Mouse (Mus musculus) forebrain, embryonic 12.5 days (tissue): ENCODE data around the gene Sell. TPM values are rescaled to one million over a fixed set of nuclear protein-coding genes. Genes with fewer than 3 reads are reported as not detected.

ENCODE experiments used
- ATAC-seq: fragments of 200-750 bp; cut with Nextera tagmentation; 2 replicates; pipeline ENCODE4 v1.8.0; 2017; ENCODE audit warnings: moderate TSS enrichment; ENCODE audit not compliant: low FRiP score
- H3K27ac ChIP-seq: fragments of 300-500 bp; sonication (generic); 2 replicates; pipeline ENCODE4 v1.5.1; 2016; ENCODE audit warnings: mild to moderate bottlenecking
- H3K27me3 ChIP-seq: fragments of 300-500 bp; sonication (generic); 2 replicates; pipeline ENCODE4 v1.6.1; 2016; ENCODE audit warnings: mild to moderate bottlenecking
- H3K36me3 ChIP-seq: fragments of 300-500 bp; sonication (generic); replicated peaks from 2 replicates; pipeline ENCODE4 v1.6.1; 2016; ENCODE audit warnings: mild to moderate bottlenecking
- H3K4me1 ChIP-seq: fragments of 300-500 bp; sonication (generic); 2 replicates; pipeline ENCODE4 v1.6.1; 2016
- H3K4me2 ChIP-seq: fragments of 300-500 bp; sonication (generic); 2 replicates; pipeline ENCODE4 v1.6.1; 2016; ENCODE audit warnings: mild to moderate bottlenecking, moderate library complexity
- H3K4me3 ChIP-seq: fragments of 300-500 bp; sonication (generic); replicated peaks from 2 replicates; pipeline ENCODE4 v1.5.1; 2016; ENCODE audit warnings: mild to moderate bottlenecking
- H3K9ac ChIP-seq: fragments of 300-500 bp; sonication (generic); 2 replicates; pipeline ENCODE4 v1.6.1; 2016; ENCODE audit warnings: mild to moderate bottlenecking
- H3K9me3 ChIP-seq: fragments of 300-500 bp; sonication (generic); 2 replicates; pipeline ENCODE4 v1.6.1; 2016
- WGBS: fragments of 180-500 bp; shearing (Covaris S2); methylation state at CpG from one replicate; pipeline ENCODE4 v1.1.7; 2016; 5-methylcytosine and 5-hydroxymethylcytosine counted together
- polyA plus RNA-seq: library from polyadenylated mRNA; unstranded; fragments of >200 nt; fragmentation: Nextera tagmentation; extraction: Ambion mirVana; gene quantifications from 2 replicates; pipeline ENCODE4 v1.2.1, GENCODE M21; 2016

Gene Sell
- polyA plus RNA-seq, 1 experiment from 2014 or later: not detected

DNA sequence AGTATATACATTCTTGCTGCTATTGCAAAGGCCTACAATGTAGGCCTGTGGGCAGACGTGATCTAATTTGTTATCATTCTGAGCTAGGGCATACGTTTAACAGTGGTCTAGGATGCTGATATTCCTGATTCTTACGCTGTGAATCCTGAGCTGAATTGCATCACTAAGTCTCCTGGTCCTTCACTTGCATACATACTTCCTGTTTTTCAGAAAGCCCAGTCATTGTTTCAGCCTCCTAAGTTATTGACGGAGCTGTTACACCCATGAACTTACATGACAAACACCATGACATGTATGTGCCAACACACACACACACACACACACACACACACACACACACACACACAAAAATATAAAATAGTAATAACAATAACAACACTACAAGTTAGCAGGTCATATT lies 1.7 kb upstream of the Sell start:
- Histone ChIP-seq H3K4me1 (no peaks in the 10 kb centered on the region), H3K4me3 (no peak overlapping the region), H3K27ac (no peak overlapping the region), H3K9ac (no peak overlapping the region), H3K4me2 (no peak overlapping the region), H3K27me3 (no peaks in the 10 kb centered on the region), H3K36me3 (no peaks in the 10 kb centered on the region), H3K9me3 (no peaks in the 10 kb centered on the region)
- ATAC-seq: no peak
- WGBS: 91% methylated on average over 4 of the region's 4 CpGs

DNA sequence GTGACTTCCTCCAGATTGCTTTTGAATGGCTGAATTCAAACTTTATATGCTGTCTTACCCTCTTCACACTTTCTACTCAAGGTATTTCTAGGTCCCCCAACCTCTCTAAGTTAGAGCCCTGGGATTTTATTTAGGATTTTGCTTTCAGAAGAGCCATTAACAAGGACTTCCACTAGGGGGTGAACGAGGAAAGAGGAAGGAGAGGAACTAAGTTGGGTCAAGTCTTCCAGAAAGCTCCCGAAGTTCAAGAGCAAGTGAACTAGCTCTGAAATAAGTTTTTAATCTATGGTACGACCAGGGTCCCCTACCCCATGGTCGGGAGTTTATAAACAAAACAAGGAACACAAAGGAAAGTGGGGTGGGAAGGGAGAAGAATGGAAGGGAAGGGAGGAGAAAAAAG lies 504 bp upstream of the Sell start:
- H3K27ac ChIP-seq: no peak overlapping the region
- no peak for ATAC-seq
- H3K36me3 ChIP-seq: no peaks in the 10 kb centered on the region
- no peak overlapping the region for H3K4me2 ChIP-seq
- no peak overlapping the region for H3K9ac ChIP-seq
- 49% methylated on average over 4 of the region's 4 CpGs for WGBS
- no peaks in the 10 kb centered on the region for H3K9me3 ChIP-seq
- no peaks in the 10 kb centered on the region for H3K4me1 ChIP-seq
- H3K27me3 ChIP-seq: no peaks in the 10 kb centered on the region
- H3K4me3 ChIP-seq: no peak overlapping the region

- H3K4me1 ChIP-seq: no peaks in the 10 kb centered on the region
- H3K27me3 ChIP-seq: no peaks in the 10 kb centered on the region
- H3K9me3 ChIP-seq: no peaks in the 10 kb centered on the region
- no peak overlapping the region for H3K27ac ChIP-seq
- 65% methylated on average over 2 of the region's 2 CpGs for WGBS
- H3K9ac ChIP-seq: no peak overlapping the region
- ATAC-seq: no peak
- H3K36me3 ChIP-seq: no peaks in the 10 kb centered on the region
- no peak overlapping the region for H3K4me3 ChIP-seq
- H3K4me2 ChIP-seq: no peak overlapping the region
These were observed 1.1 kb downstream of the Sell start for GRCm38 (mm10) chr1:164062856-164063255.

DNA sequence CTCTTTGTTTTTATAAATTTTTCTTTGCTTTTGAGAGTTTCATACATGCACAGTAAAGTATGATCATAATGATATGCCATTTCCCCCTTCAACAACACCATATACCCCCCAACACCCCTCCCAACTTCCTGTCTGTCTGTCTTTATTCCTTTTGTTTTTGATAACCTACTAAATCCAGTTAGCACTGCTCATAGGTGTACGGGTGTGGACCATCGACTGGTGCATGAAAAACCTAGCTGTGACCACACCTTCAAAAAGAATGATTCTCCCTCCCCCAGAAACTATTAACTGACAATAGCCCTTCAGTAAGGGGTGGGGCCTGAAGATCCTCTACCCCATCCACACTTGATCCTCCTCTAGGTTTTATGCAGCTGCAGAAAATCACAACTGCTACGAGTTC lies 2.0 kb downstream of the Sell start:
- Histone ChIP-seq H3K4me3 (no peak overlapping the region), H3K9ac (no peak overlapping the region), H3K4me1 (no peaks in the 10 kb centered on the region), H3K36me3 (no peaks in the 10 kb centered on the region), H3K27ac (no peak overlapping the region), H3K27me3 (no peaks in the 10 kb centered on the region), H3K9me3 (no peaks in the 10 kb centered on the region), H3K4me2 (no peak overlapping the region)
- WGBS: 79% methylated on average over 3 of the region's 3 CpGs
- ATAC-seq: no peak

- no peak overlapping the region for H3K27ac ChIP-seq
- H3K36me3 ChIP-seq: no peaks in the 10 kb centered on the region
- no peak overlapping the region for H3K9ac ChIP-seq
- H3K4me3 ChIP-seq: no peak overlapping the region
- H3K27me3 ChIP-seq: no peaks in the 10 kb centered on the region
- ATAC-seq: no peak
- no peaks in the 10 kb centered on the region for H3K4me1 ChIP-seq
- H3K4me2 ChIP-seq: no peak overlapping the region
- H3K9me3 ChIP-seq: no peaks in the 10 kb centered on the region
These were observed 7.5 kb downstream of the Sell start for GRCm38 (mm10) chr1:164069261-164069660.

DNA sequence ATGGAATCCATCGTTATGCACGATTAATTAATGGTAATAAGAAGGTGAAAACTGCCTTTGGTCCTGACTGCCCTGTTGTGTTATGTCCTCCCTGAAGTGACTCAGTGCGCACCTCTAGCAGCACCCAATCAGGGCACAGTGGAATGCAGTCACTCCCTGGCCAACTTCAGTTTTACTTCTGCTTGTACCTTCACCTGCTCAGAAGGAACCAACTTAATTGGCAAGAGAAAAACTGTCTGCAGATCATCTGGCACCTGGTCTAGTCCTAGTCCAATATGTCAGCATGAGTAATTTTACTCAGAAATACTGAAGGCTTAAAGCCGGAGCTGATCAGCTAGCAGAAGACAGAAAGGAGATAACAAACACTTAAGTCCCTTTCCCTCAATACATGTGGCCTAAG lies 8.7 kb downstream of the Sell start:
- 91% methylated on average over 4 of the region's 4 CpGs for WGBS

GRCm38 (mm10) chr1:164071111-164071510 lies 9.3 kb downstream of the Sell start:
- Histone ChIP-seq H3K4me1 (no peaks in the 10 kb centered on the region), H3K9me3 (no peaks in the 10 kb centered on the region), H3K4me3 (no peak overlapping the region), H3K27ac (no peak overlapping the region), H3K27me3 (no peaks in the 10 kb centered on the region), H3K36me3 (no peaks in the 10 kb centered on the region), H3K4me2 (no peak overlapping the region), H3K9ac (no peak overlapping the region)
- 88% methylated on average over 7 of the region's 7 CpGs for WGBS
- no peak for ATAC-seq

More for the DNA sequence above, 8.7 kb downstream of the Sell start:
- H3K4me3 ChIP-seq: no peak overlapping the region
- H3K4me1 ChIP-seq: no peaks in the 10 kb centered on the region
- no peak overlapping the region for H3K4me2 ChIP-seq
- no peak overlapping the region for H3K27ac ChIP-seq
- H3K9ac ChIP-seq: no peak overlapping the region
- no peaks in the 10 kb centered on the region for H3K27me3 ChIP-seq
- no peaks in the 10 kb centered on the region for H3K36me3 ChIP-seq
- H3K9me3 ChIP-seq: no peaks in the 10 kb centered on the region
- no peak for ATAC-seq

- Histone ChIP-seq H3K9me3 (no peaks in the 10 kb centered on the region), H3K27me3 (no peaks in the 10 kb centered on the region), H3K27ac (no peak overlapping the region), H3K4me2 (no peak overlapping the region), H3K4me3 (no peak overlapping the region), H3K9ac (no peak overlapping the region), H3K36me3 (no peaks in the 10 kb centered on the region), H3K4me1 (no peaks in the 10 kb centered on the region)
- no peak for ATAC-seq
- 91% methylated on average over 4 of the region's 4 CpGs for WGBS
These were observed 10.2 kb downstream of the Sell start for GRCm38 (mm10) chr1:164072001-164072400.

DNA sequence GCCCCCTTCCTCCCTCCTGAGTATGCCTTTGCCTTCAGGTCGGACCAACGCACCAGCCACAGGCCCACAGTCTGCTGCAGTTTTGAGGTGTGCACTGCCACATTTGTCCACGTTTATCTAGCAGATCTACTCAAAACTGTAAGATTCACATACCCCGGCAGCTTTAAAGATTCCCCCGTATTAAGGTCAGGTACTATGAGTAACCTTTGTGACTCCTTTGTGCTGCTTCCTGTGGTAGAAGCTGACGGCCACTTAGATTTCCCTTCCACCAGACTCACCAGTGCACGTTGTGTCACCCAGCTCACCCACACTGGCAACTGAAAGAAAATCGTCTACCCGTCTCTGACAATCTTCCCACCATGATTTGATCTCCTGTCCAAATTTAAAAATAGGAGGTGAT lies 11.3 kb downstream of the Sell start:
- Histone ChIP-seq H3K9me3 (no peaks in the 10 kb centered on the region), H3K9ac (no peak overlapping the region), H3K4me2 (no peak overlapping the region), H3K27me3 (no peaks in the 10 kb centered on the region), H3K36me3 (no peaks in the 10 kb centered on the region), H3K27ac (no peak overlapping the region), H3K4me3 (no peak overlapping the region), H3K4me1 (no peaks in the 10 kb centered on the region)
- no peak for ATAC-seq
- WGBS: 89% methylated on average over 9 of the region's 9 CpGs

DNA sequence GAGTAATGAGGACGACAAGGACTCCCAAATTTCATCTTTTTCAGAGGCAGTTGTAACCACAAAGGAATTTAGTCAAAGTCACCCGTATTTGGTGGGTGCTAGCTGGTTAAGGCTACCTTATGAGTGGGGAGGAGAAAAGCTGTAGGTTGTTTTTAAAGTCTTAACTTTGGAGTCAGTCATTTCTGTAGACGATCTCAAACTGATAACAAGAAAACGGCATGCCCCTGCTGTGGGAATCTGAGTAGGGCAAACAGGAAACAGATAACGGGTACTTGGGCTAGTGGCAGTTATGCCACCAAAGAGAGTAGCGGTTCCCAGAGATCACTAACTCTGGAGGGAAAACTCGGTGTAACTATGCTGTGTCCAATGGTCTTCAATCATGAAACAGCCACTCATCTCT lies 12.0 kb downstream of the Sell start:
- 89% methylated on average over 7 of the region's 7 CpGs for WGBS
- ATAC-seq: no peak

GRCm38 (mm10) chr1:164074606-164075140 lies 12.9 kb downstream of the Sell start:
- Histone ChIP-seq H3K9me3 (no peaks in the 10 kb centered on the region), H3K9ac (no peak overlapping the region), H3K36me3 (no peaks in the 10 kb centered on the region), H3K4me3 (no peak overlapping the region), H3K27me3 (no peaks in the 10 kb centered on the region), H3K4me2 (no peak overlapping the region), H3K4me1 (no peaks in the 10 kb centered on the region), H3K27ac (no peak overlapping the region)
- no peak for ATAC-seq
- WGBS: 88% methylated on average over 2 of the region's 2 CpGs

More for the DNA sequence above, 12.0 kb downstream of the Sell start:
- no peak overlapping the region for H3K4me2 ChIP-seq
- no peak overlapping the region for H3K9ac ChIP-seq
- H3K4me3 ChIP-seq: no peak overlapping the region
- H3K9me3 ChIP-seq: no peaks in the 10 kb centered on the region
- H3K36me3 ChIP-seq: no peaks in the 10 kb centered on the region
- no peaks in the 10 kb centered on the region for H3K4me1 ChIP-seq
- H3K27ac ChIP-seq: no peak overlapping the region
- H3K27me3 ChIP-seq: no peaks in the 10 kb centered on the region

DNA sequence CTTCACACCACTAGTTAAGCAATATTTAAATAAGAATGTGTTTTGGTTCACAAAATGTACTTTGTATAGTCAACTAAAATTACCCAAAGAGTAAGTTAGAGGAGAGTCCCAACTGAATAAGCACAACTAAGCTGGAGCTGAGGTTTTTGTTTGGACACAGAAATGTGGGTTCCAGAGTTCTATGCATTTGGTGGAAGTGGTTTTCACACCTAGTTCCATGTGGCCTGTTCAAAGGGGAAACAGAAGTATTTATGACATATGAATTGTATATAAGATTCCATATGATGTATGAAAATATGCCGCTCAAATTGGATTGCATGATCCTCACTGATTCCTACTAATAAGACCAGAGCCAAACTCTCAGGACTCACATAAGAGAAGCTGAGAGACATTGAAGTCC lies 13.6 kb downstream of the Sell start:
- Histone ChIP-seq H3K4me3 (no peak overlapping the region), H3K36me3 (no peaks in the 10 kb centered on the region), H3K27me3 (no peaks in the 10 kb centered on the region), H3K4me2 (no peak overlapping the region), H3K9ac (no peak overlapping the region), H3K27ac (no peak overlapping the region), H3K9me3 (no peaks in the 10 kb centered on the region), H3K4me1 (no peaks in the 10 kb centered on the region)
- no peak for ATAC-seq
- WGBS: 93% methylated on average over 1 of the region's 1 CpGs

GRCm38 (mm10) chr1:164076441-164076840 lies 14.7 kb downstream of the Sell start:
- 66% methylated on average over 1 of the region's 1 CpGs for WGBS
- Histone ChIP-seq H3K9ac (no peak overlapping the region), H3K36me3 (no peaks in the 10 kb centered on the region), H3K27me3 (no peaks in the 10 kb centered on the region), H3K4me1 (no peaks in the 10 kb centered on the region), H3K4me3 (no peak overlapping the region), H3K27ac (no peak overlapping the region), H3K4me2 (no peak overlapping the region), H3K9me3 (no peaks in the 10 kb centered on the region)
- no peak for ATAC-seq

DNA sequence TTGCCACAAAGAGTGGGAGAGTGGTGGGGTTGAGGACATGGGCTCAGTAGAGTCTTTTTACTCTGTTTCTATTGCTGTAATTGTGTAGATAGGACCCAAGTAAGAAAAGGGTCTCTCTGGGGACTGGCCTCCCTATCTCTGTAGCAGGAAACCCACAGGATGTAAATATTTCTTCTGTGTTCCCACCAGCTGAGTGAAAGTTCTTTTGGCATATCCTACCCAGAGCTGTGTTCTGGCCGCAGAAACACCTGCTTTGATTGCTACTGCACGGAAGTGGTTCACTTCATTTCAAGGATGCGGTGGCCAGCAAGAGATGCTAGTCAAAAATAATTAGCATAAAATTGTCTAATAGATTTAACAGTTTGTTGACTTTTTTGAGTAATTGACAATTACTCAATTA lies 15.2 kb downstream of the Sell start:
- Histone ChIP-seq H3K36me3 (no peaks in the 10 kb centered on the region), H3K4me3 (no peak overlapping the region), H3K4me1 (no peaks in the 10 kb centered on the region), H3K9me3 (no peaks in the 10 kb centered on the region), H3K4me2 (no peak overlapping the region), H3K9ac (no peak overlapping the region), H3K27ac (no peak overlapping the region), H3K27me3 (no peaks in the 10 kb centered on the region)
- no peak for ATAC-seq
- WGBS: 98% methylated on average over 3 of the region's 3 CpGs
